Mouse (Mus musculus) Patski (cell line): ENCODE data around the gene Ywhag. TPM values are rescaled to one million over a fixed set of nuclear protein-coding genes. Genes with fewer than 3 reads are reported as not detected.

Experiments
- ATAC-seq: fragments of 100-300 bp; one replicate; pipeline ENCODE4 v1.8.0; 2021
- CTCF ChIA-PET: fragments of 350-600 bp; sonication (Branson Sonifier 250); formaldehyde crosslinking; loops from one replicate; lab custom pipeline; 2022; ENCODE audit warnings: inconsistent platforms; lab: Charles Lee
- POLR2A ChIA-PET: fragments of 350-600 bp; sonication (Branson Sonifier 250); formaldehyde crosslinking; loops from one replicate; lab custom pipeline; 2022; ENCODE audit warnings: antibody characterized with exemption, inconsistent platforms; lab: Charles Lee
- DNase-seq: peaks from one replicate; pipeline ENCODE4 v3.0.0-alpha.2; 2011; ENCODE audit warnings: low read depth, low spot score
- H3K27me3 ChIP-seq: fragments of 371-371 bp; one replicate; pipeline ENCODE4 v1.5.1; 2021
- CTCF ChIP-seq: fragments of 100-300 bp; IDR thresholded peaks from one replicate; pipeline ENCODE4 v1.5.1; 2021
- in situ Hi-C: fragments of 300-500 bp; cut with MboI; formaldehyde crosslinking; loops from 3 replicates; pipeline ENCODE4 v1.11.1; 2018; ENCODE audit warnings: low pct_unique_long_range_greater_than_20kb, mixed read lengths
- polyA plus RNA-seq: library from polyadenylated mRNA; unstranded; gene quantifications from one replicate; pipeline ENCODE4 v1.2.3, GENCODE M21; 2021

Ywhag gene
- polyA plus RNA-seq, 1 experiment from 2014 or later, result 237 TPM

GRCm38 (mm10) chr5:135916601-135917000, 17.8 kb downstream of the Ywhag start:
- DNase-seq (no peak), ATAC-seq (no peak)
- ChIA-PET POLR2A (no interaction called here), CTCF (no interaction called here)
- H3K27me3 ChIP-seq, result no peaks in the 10 kb centered on the region
- in situ Hi-C loops, result no loop called here
- no peak for TF ChIP-seq CTCF

- ChIA-PET POLR2A (interaction anchor here (0.6 kb wide), 1 partner anchor 512 kb away, joined by 3 read pairs; no protein-coding TSS in a partner anchor), CTCF (no interaction called here)
- DNase-seq, result no peak
- no peaks in the 10 kb centered on the region for H3K27me3 ChIP-seq
- TF ChIP-seq CTCF, result no peak
- in situ Hi-C loops, result no loop called here
- ATAC-seq, result peak; percentile 46
Observed at GRCm38 (mm10) chr5:135916051-135916565, 18.3 kb downstream of the Ywhag start.

- H3K27me3 ChIP-seq, result no peaks in the 10 kb centered on the region
- ChIA-PET CTCF (interaction anchor here (1.0 to 1.5 kb wide), 3 partner anchors 8 to 13 kb away, joined by 3 to 5 read pairs (median 4); no protein-coding TSS in a partner anchor), POLR2A (interaction anchor here (1.0 kb wide), 1 partner anchor 13 kb away, joined by 4 read pairs; no protein-coding TSS in a partner anchor)
- ATAC-seq (no peak), DNase-seq (no peak)
- TF ChIP-seq CTCF, result no peak
- in situ Hi-C loops, result no loop called here
Observed at GRCm38 (mm10) chr5:135914156-135914555, 20.3 kb downstream of the Ywhag start.

GRCm38 (mm10) chr5:135913201-135913600, 21.2 kb downstream of the Ywhag start:
- DNase-seq (no peak), ATAC-seq (no peak)
- ChIA-PET POLR2A (interaction anchor here (0.6 kb wide), 1 partner anchor 17 kb away, joined by 3 read pairs; no protein-coding TSS in a partner anchor), CTCF (no interaction called here)
- in situ Hi-C loops, result no loop called here
- no peaks in the 10 kb centered on the region for H3K27me3 ChIP-seq
- TF ChIP-seq CTCF, result no peak

GRCm38 (mm10) chr5:135911633-135912220, 22.7 kb downstream of the Ywhag start:
- H3K27me3 ChIP-seq, result no peaks in the 10 kb centered on the region
- POLR2A ChIA-PET, result interaction anchor here (0.7 to 1.1 kb wide), 2 partner anchors 19 to 47 kb away, joined by 3 read pairs; no protein-coding TSS in a partner anchor
- DNase-seq, result peak; percentile 63
- in situ Hi-C loops, result no loop called here
- TF ChIP-seq CTCF, result no peak
- ATAC-seq, result peak; percentile 28
- CTCF ChIA-PET, result interaction anchor here (0.7 to 1.7 kb wide), 3 partner anchors 10 to 20 kb away, joined by 3 to 5 read pairs (median 3); no protein-coding TSS in a partner anchor

GRCm38 (mm10) chr5:135910813-135911212, 23.6 kb downstream of the Ywhag start:
- in situ Hi-C loops, result no loop called here
- DNase-seq, result no peak
- H3K27me3 ChIP-seq, result no peaks in the 10 kb centered on the region
- no peak for TF ChIP-seq CTCF
- ChIA-PET POLR2A (interaction anchor here (1.1 kb wide), 1 partner anchor 48 kb away, joined by 3 read pairs; no protein-coding TSS in a partner anchor), CTCF (interaction anchor here (1.7 kb wide), 1 partner anchor 10 kb away, joined by 5 read pairs; no protein-coding TSS in a partner anchor)
- no peak for ATAC-seq

- DNase-seq, result no peak
- in situ Hi-C loops, result no loop called here
- POLR2A ChIA-PET, result no interaction called here
Observed at GRCm38 (mm10) chr5:135909646-135910045, 24.8 kb downstream of the Ywhag start.

GRCm38 (mm10) chr5:135908989-135909388, 25.4 kb downstream of the Ywhag start:
- POLR2A ChIA-PET, result interaction anchor here (0.5 kb wide), 1 partner anchor 112 kb away, joined by 4 read pairs; no protein-coding TSS in a partner anchor
- in situ Hi-C loops, result no loop called here
- CTCF ChIA-PET, result interaction anchor here (1.7 kb wide), 1 partner anchor 9 kb away, joined by 4 read pairs; no protein-coding TSS in a partner anchor
- no peak for ATAC-seq
- TF ChIP-seq CTCF, result no peak
- no peak for DNase-seq
- H3K27me3 ChIP-seq, result no peaks in the 10 kb centered on the region

More at GRCm38 (mm10) chr5:135909646-135910045, 24.8 kb downstream of the Ywhag start:
- ATAC-seq, result no peak
- no peak for TF ChIP-seq CTCF
- CTCF ChIA-PET, result no interaction called here
- no peaks in the 10 kb centered on the region for H3K27me3 ChIP-seq

- POLR2A ChIA-PET, result no interaction called here
- H3K27me3 ChIP-seq, result no peaks in the 10 kb centered on the region
- CTCF ChIA-PET, result interaction anchor here (1.7 to 1.8 kb wide), 2 partner anchors 9 to 16 kb away, joined by 4 to 5 read pairs; no protein-coding TSS in a partner anchor
- in situ Hi-C loops, result no loop called here
- no peak for TF ChIP-seq CTCF
- no peak for ATAC-seq
- no peak for DNase-seq
Observed at GRCm38 (mm10) chr5:135908185-135908584, 26.2 kb downstream of the Ywhag start.

GRCm38 (mm10) chr5:135907256-135907655, 27.2 kb downstream of the Ywhag start:
- ATAC-seq (no peak), DNase-seq (no peak)
- H3K27me3 ChIP-seq, result no peaks in the 10 kb centered on the region
- CTCF ChIA-PET, result interaction anchor here (1.3 to 1.8 kb wide), 2 partner anchors 17 to 154 kb away, joined by 3 to 5 read pairs; no protein-coding TSS in a partner anchor
- in situ Hi-C loops, result no loop called here
- TF ChIP-seq CTCF, result no peak
- POLR2A ChIA-PET, result interaction anchor here (1.6 kb wide), 1 partner anchor 11 kb away, joined by 3 read pairs; no protein-coding TSS in a partner anchor
